Mouse (Mus musculus) kidney, embryonic 15.5 days (tissue): Measurements from ENCODE around the gene Rsph14. TPM values are rescaled to one million over a fixed set of nuclear protein-coding genes. Genes with fewer than 3 reads are reported as not detected.

Experiments used
- ATAC-seq: fragments of 200-750 bp; cut with Nextera tagmentation; replicated peaks from 2 replicates; pipeline ENCODE4 v1.8.0; 2017; ENCODE audit warnings: moderate TSS enrichment; ENCODE audit not compliant: low FRiP score
- H3K27ac ChIP-seq: fragments of 300-500 bp; sonication (generic); 2 replicates; pipeline ENCODE4 v1.5.1; 2015; ENCODE audit warnings: mild to moderate bottlenecking, inconsistent platforms
- H3K27me3 ChIP-seq: fragments of 300-500 bp; sonication (generic); 2 replicates; pipeline ENCODE4 v1.6.1; 2015; ENCODE audit warnings: inconsistent platforms
- H3K36me3 ChIP-seq: fragments of 300-500 bp; sonication (generic); 2 replicates; pipeline ENCODE4 v1.6.1; 2015; ENCODE audit warnings: inconsistent platforms
- H3K4me1 ChIP-seq: fragments of 300-500 bp; sonication (generic); 2 replicates; pipeline ENCODE4 v1.6.1; 2015; ENCODE audit warnings: inconsistent platforms
- H3K4me2 ChIP-seq: fragments of 300-500 bp; sonication (generic); 2 replicates; pipeline ENCODE4 v1.6.1; 2015; ENCODE audit warnings: moderate library complexity, mild to moderate bottlenecking, inconsistent platforms
- H3K4me3 ChIP-seq: fragments of 300-500 bp; sonication (generic); replicated peaks from 2 replicates; pipeline ENCODE4 v1.5.1; 2015; ENCODE audit warnings: mild to moderate bottlenecking, inconsistent platforms
- H3K9ac ChIP-seq: fragments of 300-500 bp; sonication (generic); 2 replicates; pipeline ENCODE4 v1.6.1; 2015; ENCODE audit warnings: mild to moderate bottlenecking, inconsistent platforms
- H3K9me3 ChIP-seq: fragments of 300-500 bp; sonication (generic); replicated peaks from 2 replicates; pipeline ENCODE4 v1.6.1; 2016; ENCODE audit warnings: inconsistent platforms
- WGBS: fragments of 180-500 bp; shearing (Covaris S2); methylation state at CpG from one replicate; pipeline ENCODE4 v1.1.7; 2015; ENCODE audit warnings: mixed read lengths; 5-methylcytosine and 5-hydroxymethylcytosine counted together
- polyA plus RNA-seq: library from polyadenylated mRNA; unstranded; fragments of >200 nt; fragmentation: Nextera tagmentation; extraction: Ambion mirVana; gene quantifications from 2 replicates; pipeline ENCODE4 v1.2.1, GENCODE M21; 2015

The Rsph14 gene
- polyA plus RNA-seq, 1 experiment from 2014 or later, result not detected

DNA sequence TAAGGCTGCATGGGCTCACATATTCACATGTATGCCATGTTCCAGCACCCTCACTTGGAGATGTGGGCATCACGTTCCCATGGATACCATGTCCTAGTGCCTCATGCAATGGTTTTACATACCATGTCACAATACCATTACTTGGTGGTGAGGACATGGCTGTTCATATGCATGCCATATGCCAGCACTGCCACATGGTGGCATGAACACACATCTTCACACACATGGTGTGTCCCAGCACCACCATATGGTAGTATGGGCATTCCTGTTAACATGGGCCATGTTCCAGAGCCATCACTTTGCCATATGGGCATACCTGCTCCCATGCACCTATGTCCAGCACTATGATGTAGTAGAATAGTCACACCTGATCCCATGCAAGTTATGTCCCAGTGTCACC lies 91.6 kb downstream of the Rsph14 start:
- H3K9ac ChIP-seq, result no peak overlapping the region
- 94% methylated on average over 1 of the region's 1 CpGs for WGBS
- H3K27ac ChIP-seq, result no peak overlapping the region
- no peaks in the 10 kb centered on the region for H3K27me3 ChIP-seq
- ATAC-seq, result no peak
- H3K4me2 ChIP-seq, result no peak overlapping the region
- no peaks in the 10 kb centered on the region for H3K4me1 ChIP-seq
- H3K36me3 ChIP-seq, result no peaks in the 10 kb centered on the region
- H3K9me3 ChIP-seq, result no peaks in the 10 kb centered on the region
- no peak overlapping the region for H3K4me3 ChIP-seq

DNA sequence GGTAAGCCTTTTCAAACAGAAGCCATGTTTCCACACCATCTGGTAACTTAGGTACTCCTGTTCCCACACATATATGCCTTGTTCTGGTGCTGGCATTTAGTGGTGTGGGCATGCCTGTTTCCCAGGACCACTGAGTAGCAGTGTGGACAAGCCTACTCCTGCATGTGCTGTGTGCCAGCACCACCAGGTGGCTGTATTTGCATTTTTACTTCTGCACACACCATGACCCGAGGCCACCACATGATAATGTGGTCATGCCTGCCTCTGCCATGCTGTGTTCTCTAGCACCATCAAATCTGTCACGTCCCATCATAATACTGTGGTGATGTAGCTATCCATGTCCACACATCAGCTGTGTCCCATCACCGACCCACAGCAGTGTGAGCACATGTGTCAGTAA lies 93.1 kb downstream of the Rsph14 start:
- WGBS, result 63% methylated on average over 3 of the region's 3 CpGs
- H3K9me3 ChIP-seq, result no peaks in the 10 kb centered on the region
- no peak overlapping the region for H3K9ac ChIP-seq
- no peaks in the 10 kb centered on the region for H3K4me1 ChIP-seq
- H3K4me2 ChIP-seq, result no peak overlapping the region
- no peak overlapping the region for H3K27ac ChIP-seq
- H3K4me3 ChIP-seq, result no peak overlapping the region
- no peak for ATAC-seq
- no peaks in the 10 kb centered on the region for H3K27me3 ChIP-seq
- H3K36me3 ChIP-seq, result no peaks in the 10 kb centered on the region

DNA sequence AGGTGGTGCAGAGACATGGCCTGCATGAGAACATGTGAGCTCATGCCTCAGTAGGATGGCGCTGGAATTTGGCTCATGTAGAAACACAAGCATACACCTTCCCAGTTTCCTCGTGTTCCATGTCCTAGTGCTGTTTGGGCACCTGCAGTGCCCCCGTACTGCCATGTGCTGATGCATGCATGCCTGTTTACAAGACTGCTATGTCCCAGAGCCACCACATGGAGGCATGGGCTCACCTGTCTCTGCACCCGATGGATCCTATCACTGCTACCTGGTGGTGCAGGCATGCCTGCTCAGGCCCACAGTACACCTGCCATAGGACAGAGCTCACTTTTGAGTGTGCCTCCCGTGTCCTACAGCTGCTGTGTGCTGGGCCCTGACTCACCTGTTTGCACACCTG lies 94.0 kb downstream of the Rsph14 start:
- H3K9ac ChIP-seq, result no peak overlapping the region
- no peaks in the 10 kb centered on the region for H3K27me3 ChIP-seq
- H3K4me2 ChIP-seq, result no peak overlapping the region
- H3K4me1 ChIP-seq, result no peaks in the 10 kb centered on the region
- H3K9me3 ChIP-seq, result no peaks in the 10 kb centered on the region
- H3K36me3 ChIP-seq, result no peaks in the 10 kb centered on the region
- 64% methylated on average over 5 of the region's 5 CpGs for WGBS
- no peak for ATAC-seq
- H3K27ac ChIP-seq, result no peak overlapping the region
- H3K4me3 ChIP-seq, result no peak overlapping the region

DNA sequence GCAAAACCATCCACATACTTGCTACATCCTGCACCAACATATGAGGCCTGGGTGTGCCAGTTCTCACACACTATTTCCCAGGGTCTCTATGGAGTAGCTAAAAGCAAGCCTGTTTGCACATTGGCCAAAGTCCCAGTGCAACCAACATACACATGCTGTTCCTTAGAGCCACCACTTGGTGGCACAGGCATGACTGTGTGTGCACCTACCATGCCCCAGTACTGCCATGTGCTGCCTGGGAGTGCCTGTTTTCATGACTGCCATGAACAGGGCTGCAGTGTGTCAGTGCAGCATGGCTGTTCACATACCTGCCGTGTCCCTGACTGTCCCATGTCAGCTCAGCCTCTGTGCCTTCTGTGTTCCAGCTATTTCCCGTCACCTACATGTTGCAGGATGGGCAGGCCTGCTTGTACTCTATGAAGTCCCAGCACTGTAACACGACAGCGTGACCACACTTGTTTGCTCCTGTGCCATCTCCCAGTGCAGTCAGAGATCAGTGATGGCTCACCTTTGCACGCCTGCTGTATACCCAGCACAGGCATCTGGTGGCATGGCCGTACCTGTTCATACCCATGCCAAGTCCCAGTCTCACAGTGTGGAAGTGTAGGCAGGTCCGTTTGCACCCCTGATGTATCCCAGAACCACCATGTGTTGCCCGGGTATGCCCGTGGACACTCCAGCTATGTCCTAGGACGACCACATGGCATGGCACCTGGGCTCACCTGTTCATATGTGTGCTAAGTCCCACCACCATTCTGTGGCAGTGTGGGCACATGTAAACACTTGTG lies 95.2 kb downstream of the Rsph14 start:
- Histone ChIP-seq H3K9ac (no peak overlapping the region), H3K9me3 (no peaks in the 10 kb centered on the region), H3K4me2 (no peak overlapping the region), H3K36me3 (no peaks in the 10 kb centered on the region), H3K27ac (no peak overlapping the region), H3K27me3 (no peaks in the 10 kb centered on the region), H3K4me3 (no peak overlapping the region), H3K4me1 (no peaks in the 10 kb centered on the region)
- peak; percentile 37; the same call in 1 of the 2 replicates for ATAC-seq
- 79% methylated on average over 10 of the region's 10 CpGs for WGBS

DNA sequence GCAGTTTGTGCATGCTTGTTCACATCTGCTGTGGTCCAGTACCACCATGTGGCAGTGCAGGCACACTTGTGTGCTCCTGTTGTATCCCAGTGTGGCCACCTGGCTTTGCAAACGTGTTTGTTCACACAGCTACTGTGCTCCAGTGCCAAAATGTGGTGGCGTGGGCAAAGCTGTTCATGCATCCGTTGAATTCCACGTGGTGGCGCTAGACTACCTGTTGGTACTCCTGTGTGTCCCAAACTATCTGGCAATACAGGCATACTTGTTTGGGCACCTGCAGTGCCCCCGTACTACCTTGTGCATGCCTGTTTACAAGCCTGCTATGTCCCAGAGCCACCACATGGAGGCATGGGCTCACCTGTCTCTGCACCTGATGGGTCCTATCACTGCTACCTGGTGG lies 97.4 kb downstream of the Rsph14 start:
- Histone ChIP-seq H3K36me3 (no peaks in the 10 kb centered on the region), H3K27me3 (no peaks in the 10 kb centered on the region), H3K4me3 (no peak overlapping the region), H3K9me3 (no peaks in the 10 kb centered on the region), H3K27ac (no peak overlapping the region), H3K4me1 (no peaks in the 10 kb centered on the region), H3K4me2 (no peak overlapping the region), H3K9ac (no peak overlapping the region)
- WGBS, result 36% methylated on average over 6 of the region's 6 CpGs
- no peak for ATAC-seq

DNA sequence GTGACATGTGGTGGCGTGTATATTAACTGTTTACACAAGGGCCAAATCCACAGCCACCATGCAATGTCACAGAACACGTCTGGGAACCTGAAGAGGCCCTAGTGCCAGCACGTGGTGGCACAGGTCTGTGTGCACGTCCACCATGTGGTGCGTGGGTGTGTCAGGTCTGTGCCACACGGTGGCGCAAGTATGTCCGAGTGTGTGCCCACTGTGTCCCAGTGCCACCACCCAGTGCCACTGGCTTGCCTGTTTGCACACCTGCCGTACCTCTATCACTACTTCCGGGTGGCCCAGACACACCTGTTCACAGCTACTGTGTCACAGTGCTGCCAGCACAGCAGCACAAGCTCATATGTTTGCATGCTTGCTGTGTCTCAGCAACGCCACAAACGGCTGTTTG lies 97.9 kb downstream of the Rsph14 start:
- H3K4me2 ChIP-seq, result no peak overlapping the region
- H3K4me1 ChIP-seq, result no peaks in the 10 kb centered on the region
- ATAC-seq, result no peak
- H3K27me3 ChIP-seq, result no peaks in the 10 kb centered on the region
- H3K4me3 ChIP-seq, result no peak overlapping the region
- H3K9me3 ChIP-seq, result no peaks in the 10 kb centered on the region
- H3K36me3 ChIP-seq, result no peaks in the 10 kb centered on the region
- H3K9ac ChIP-seq, result no peak overlapping the region
- 80% methylated on average over 12 of the region's 12 CpGs for WGBS
- H3K27ac ChIP-seq, result no peak overlapping the region

DNA sequence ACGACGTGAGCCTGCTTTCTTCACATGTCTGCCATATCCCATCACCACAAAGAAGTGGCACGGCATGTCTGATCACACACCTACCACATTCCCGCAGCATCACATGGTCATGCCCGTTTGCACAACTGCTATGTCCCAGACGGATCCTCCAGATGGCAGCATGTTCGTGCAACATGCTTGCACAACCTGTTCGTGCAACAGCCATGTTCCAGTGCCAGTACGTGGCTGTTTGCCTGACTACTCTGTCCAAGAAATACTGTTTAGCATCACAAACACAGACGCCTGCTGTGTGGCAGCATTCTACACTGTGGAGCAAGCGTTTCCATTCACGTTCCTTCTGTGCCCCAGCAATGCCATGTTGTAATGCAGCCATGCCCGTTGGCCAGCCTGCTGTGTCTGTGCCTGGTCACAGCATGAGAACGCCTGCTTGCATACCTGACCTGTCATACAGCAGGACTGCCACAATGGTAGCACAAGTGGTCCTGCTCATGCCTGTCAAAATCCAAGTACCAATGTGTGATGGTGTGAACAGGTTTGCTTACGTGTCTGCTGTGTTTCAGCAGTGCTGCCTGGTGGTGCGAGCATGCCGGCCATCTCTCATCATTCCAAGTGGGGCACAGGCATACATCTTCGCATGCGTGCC lies 98.7 kb downstream of the Rsph14 start:
- Histone ChIP-seq H3K27me3 (no peaks in the 10 kb centered on the region), H3K4me2 (no peak overlapping the region), H3K9ac (no peak overlapping the region), H3K36me3 (no peaks in the 10 kb centered on the region), H3K4me3 (no peak overlapping the region), H3K9me3 (no peaks in the 10 kb centered on the region), H3K27ac (no peak overlapping the region), H3K4me1 (no peaks in the 10 kb centered on the region)
- no peak for ATAC-seq
- 86% methylated on average over 19 of the region's 19 CpGs for WGBS

DNA sequence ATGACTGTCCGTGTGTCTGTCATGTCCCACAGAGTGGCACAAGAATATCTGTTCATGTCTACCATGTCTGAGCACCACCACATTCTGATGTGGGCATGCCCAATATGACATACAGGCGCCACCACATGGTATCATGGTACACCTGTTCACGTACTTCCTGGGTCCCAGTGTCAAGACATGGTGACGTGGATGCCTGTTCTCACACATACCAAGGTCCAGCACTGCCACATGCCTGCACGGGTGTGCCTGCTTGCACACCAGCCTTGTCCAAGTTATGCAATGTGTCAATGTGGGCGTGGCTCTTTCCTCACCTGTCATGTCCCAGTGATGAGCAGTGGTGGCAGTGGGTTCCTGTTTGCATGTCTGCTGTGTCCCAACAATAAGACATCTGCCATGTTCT lies 99.9 kb downstream of the Rsph14 start:
- H3K4me2 ChIP-seq, result no peak overlapping the region
- no peaks in the 10 kb centered on the region for H3K9me3 ChIP-seq
- no peaks in the 10 kb centered on the region for H3K27me3 ChIP-seq
- no peaks in the 10 kb centered on the region for H3K36me3 ChIP-seq
- H3K4me3 ChIP-seq, result no peak overlapping the region
- no peak overlapping the region for H3K9ac ChIP-seq
- ATAC-seq, result no peak
- H3K4me1 ChIP-seq, result no peaks in the 10 kb centered on the region
- no peak overlapping the region for H3K27ac ChIP-seq
- WGBS, result 83% methylated on average over 6 of the region's 6 CpGs

DNA sequence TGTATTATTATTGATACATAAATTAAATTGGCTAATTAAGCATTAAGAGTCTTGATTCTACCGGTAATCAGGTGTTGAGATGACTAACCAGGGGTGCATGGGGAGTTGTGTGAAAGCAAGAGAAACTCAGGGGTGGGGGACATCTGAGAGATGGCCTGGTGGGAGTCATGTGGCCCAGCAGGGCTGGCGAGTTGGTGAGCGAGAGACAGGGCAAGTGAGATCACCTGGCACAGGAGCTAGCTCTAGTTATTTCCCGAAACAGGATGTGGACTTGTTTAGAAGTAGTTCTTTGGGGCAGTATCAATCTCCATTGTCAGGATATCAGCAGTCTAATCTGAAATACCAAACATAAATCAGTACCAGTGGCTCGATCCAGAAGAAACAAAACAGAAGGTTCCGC lies 100.8 kb downstream of the Rsph14 start:
- Histone ChIP-seq H3K27ac (no peak overlapping the region), H3K4me2 (no peak overlapping the region), H3K4me1 (no peaks in the 10 kb centered on the region), H3K9me3 (no peaks in the 10 kb centered on the region), H3K27me3 (no peaks in the 10 kb centered on the region), H3K9ac (no peak overlapping the region), H3K4me3 (no peak overlapping the region), H3K36me3 (no peaks in the 10 kb centered on the region)
- ATAC-seq, result no peak
- 67% methylated on average over 6 of the region's 6 CpGs for WGBS

DNA sequence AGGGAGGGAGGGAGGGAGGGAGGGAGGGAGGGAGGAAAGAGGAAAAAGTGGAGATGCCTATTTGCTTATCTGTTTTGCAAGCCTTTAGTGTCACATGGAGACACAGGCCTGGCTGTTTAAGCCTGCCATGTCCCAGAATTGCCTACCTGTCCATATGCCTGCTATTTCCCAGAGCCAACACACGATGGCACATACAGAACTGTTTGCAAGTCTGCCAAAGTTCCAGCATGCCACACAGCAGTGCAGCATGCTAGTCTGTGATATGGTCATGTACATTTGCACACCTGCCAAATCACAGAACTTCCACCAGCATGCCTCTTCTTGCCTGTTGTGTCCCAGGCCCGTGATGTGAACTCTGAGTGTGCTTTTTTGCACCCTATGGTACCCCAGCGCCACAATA lies 101.8 kb downstream of the Rsph14 start:
- 77% methylated on average over 3 of the region's 3 CpGs for WGBS
- H3K36me3 ChIP-seq, result no peaks in the 10 kb centered on the region
- no peak for ATAC-seq
- H3K4me2 ChIP-seq, result no peak overlapping the region
- no peak overlapping the region for H3K27ac ChIP-seq
- H3K4me3 ChIP-seq, result no peak overlapping the region
- no peaks in the 10 kb centered on the region for H3K27me3 ChIP-seq
- no peaks in the 10 kb centered on the region for H3K9me3 ChIP-seq
- H3K4me1 ChIP-seq, result 0 out of 2 replicates have a peak, but pooled peaks cover under 1% of the 10 kb centered on the region
- no peak overlapping the region for H3K9ac ChIP-seq

DNA sequence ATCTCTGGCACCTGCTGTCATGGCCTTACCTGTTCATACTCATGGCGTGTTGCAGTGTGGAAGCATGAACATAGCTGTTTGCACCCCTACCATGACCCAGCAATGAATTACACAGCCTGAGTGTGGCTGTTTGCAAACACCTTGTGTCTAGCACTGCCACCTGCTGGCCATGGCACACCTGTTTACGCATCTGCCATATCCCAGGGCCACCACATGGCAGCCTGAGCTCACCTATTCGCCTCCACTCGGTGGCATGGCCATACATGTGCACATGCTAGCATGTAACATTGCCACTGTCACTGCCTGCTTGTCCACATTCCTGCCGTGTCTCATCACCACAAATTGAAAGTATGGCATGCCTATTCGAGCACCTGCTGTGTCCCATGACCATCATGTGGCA lies 102.8 kb downstream of the Rsph14 start:
- H3K4me1 ChIP-seq, result 0 out of 2 replicates have a peak, but pooled peaks cover 4% of the 10 kb centered on the region
- no peak overlapping the region for H3K9ac ChIP-seq
- no peak overlapping the region for H3K27ac ChIP-seq
- H3K4me2 ChIP-seq, result no peak overlapping the region
- WGBS, result 74% methylated on average over 6 of the region's 6 CpGs
- no peak overlapping the region for H3K4me3 ChIP-seq
- no peaks in the 10 kb centered on the region for H3K9me3 ChIP-seq
- no peaks in the 10 kb centered on the region for H3K27me3 ChIP-seq
- no peak for ATAC-seq
- no peaks in the 10 kb centered on the region for H3K36me3 ChIP-seq

DNA sequence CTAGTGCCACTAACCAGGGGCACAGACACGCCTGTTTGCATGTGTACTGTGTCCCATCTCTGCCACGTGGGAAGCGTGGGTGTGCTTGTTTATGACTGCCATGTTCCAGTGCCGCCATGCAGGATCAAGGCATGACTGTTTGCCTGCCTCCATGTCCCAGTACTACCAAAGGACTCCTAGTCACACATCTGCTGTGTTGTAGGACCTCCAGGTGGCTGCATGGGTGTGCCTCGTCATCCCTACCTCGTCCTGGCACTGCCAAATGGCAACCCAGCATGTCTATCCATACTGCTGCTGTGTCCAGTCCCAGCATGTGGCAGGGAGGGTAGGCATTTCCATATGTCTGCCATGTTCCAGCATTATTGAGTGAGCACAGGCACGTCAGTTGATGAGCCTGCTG lies 104.1 kb downstream of the Rsph14 start:
- no peaks in the 10 kb centered on the region for H3K9me3 ChIP-seq
- H3K4me2 ChIP-seq, result no peak overlapping the region
- no peaks in the 10 kb centered on the region for H3K27me3 ChIP-seq
- no peaks in the 10 kb centered on the region for H3K36me3 ChIP-seq
- no peak overlapping the region for H3K9ac ChIP-seq
- 83% methylated on average over 7 of the region's 7 CpGs for WGBS
- H3K4me1 ChIP-seq, result 0 out of 2 replicates have a peak, but pooled peaks cover 4% of the 10 kb centered on the region
- no peak overlapping the region for H3K4me3 ChIP-seq
- H3K27ac ChIP-seq, result no peak overlapping the region
- ATAC-seq, result no peak
